Mouse (Mus musculus) limb, embryonic 13.5 days (tissue): ENCODE measurements around the gene Lrrk1. TPM values are rescaled to one million over a fixed set of nuclear protein-coding genes. Genes with fewer than 3 reads are reported as not detected.
A peak's percentile ranks its signal among the peaks of the same experiment; 100 is the strongest.

Experiments
- ATAC-seq: fragments of 200-750 bp; cut with Nextera tagmentation; 2 replicates; pipeline ENCODE4 v1.8.0; 2017; ENCODE audit warnings: low read depth, moderate number of reproducible peaks, moderate TSS enrichment; ENCODE audit not compliant: low FRiP score
- H3K27ac ChIP-seq: fragments of 300-500 bp; sonication (generic); 2 replicates; pipeline ENCODE4 v1.5.1; 2015; ENCODE audit warnings: inconsistent platforms, mild to moderate bottlenecking, moderate library complexity
- H3K27me3 ChIP-seq: fragments of 300-500 bp; sonication (generic); 2 replicates; pipeline ENCODE4 v1.6.1; 2015; ENCODE audit warnings: mild to moderate bottlenecking, inconsistent platforms
- H3K36me3 ChIP-seq: fragments of 300-500 bp; sonication (generic); 2 replicates; pipeline ENCODE4 v1.6.1; 2015; ENCODE audit warnings: inconsistent platforms, mild to moderate bottlenecking, moderate library complexity
- H3K4me1 ChIP-seq: fragments of 300-500 bp; sonication (generic); 2 replicates; pipeline ENCODE4 v1.6.1; 2015; ENCODE audit warnings: inconsistent platforms
- H3K4me2 ChIP-seq: fragments of 300-500 bp; sonication (generic); replicated peaks from 2 replicates; pipeline ENCODE4 v1.6.1; 2015; ENCODE audit warnings: inconsistent platforms, mild to moderate bottlenecking, moderate library complexity
- H3K4me3 ChIP-seq: fragments of 300-500 bp; sonication (generic); 2 replicates; pipeline ENCODE4 v1.5.1; 2015; ENCODE audit warnings: moderate library complexity, mild to moderate bottlenecking, inconsistent platforms
- H3K9ac ChIP-seq: fragments of 300-500 bp; sonication (generic); 2 replicates; pipeline ENCODE4 v1.6.1; 2015; ENCODE audit warnings: mild to moderate bottlenecking, inconsistent platforms
- H3K9me3 ChIP-seq: fragments of 300-500 bp; sonication (generic); 2 replicates; pipeline ENCODE4 v1.6.1; 2016; ENCODE audit warnings: inconsistent platforms
- WGBS: fragments of 180-500 bp; shearing (Covaris S2); methylation state at CpG from one replicate; pipeline ENCODE4 v1.1.7; 2015; 5-methylcytosine and 5-hydroxymethylcytosine counted together
- polyA plus RNA-seq: library from polyadenylated mRNA; unstranded; fragments of >200 nt; fragmentation: Nextera tagmentation; extraction: Ambion mirVana; gene quantifications from 2 replicates; pipeline ENCODE4 v1.2.1, GENCODE M21; 2015

Gene Lrrk1
- polyA plus RNA-seq, 1 experiment from 2014 or later, result 14.1 TPM

DNA sequence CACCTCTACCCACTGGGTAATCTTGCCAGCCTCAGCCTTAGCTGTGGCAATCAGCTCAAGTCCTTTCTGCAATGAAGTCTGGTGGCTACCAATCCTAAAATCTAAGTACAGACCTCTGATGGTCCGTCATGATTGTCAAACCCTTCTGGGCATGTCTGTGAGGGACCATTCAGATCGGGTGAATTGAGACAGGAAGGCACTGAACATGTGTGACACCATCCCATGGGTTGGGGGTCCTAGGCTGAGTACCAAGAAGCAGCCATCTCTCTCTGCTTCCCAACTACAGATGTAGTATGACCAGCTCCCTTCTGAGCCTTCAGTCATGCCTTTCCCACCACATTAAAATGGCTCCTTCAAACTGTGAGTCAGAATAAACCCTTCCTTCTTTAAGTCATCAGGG lies 80.4 kb downstream of the Lrrk1 start:
- Histone ChIP-seq H3K27ac (no peak overlapping the region), H3K36me3 (peaks cover 28% of the 10 kb centered on the region), H3K4me2 (no peak overlapping the region), H3K4me3 (no peak overlapping the region), H3K4me1 (peaks cover 17% of the 10 kb centered on the region), H3K9ac (no peak overlapping the region), H3K27me3 (no peaks in the 10 kb centered on the region), H3K9me3 (no peaks in the 10 kb centered on the region)
- whole genome bisulfite sequencing, result 74% methylated on average over 2 of the region's 2 CpGs
- no peak for ATAC-seq

GRCm38 (mm10) chr7:66305714-66306198 lies 82.4 kb downstream of the Lrrk1 start:
- H3K4me3 ChIP-seq, result no peak overlapping the region
- no peaks in the 10 kb centered on the region for H3K9me3 ChIP-seq
- peaks cover 9% of the 10 kb centered on the region for H3K4me1 ChIP-seq
- H3K27me3 ChIP-seq, result no peaks in the 10 kb centered on the region
- H3K9ac ChIP-seq, result no peak overlapping the region
- H3K4me2 ChIP-seq, result no peak overlapping the region
- no peak for ATAC-seq
- WGBS, result 89% methylated on average over 16 of the region's 16 CpGs
- H3K36me3 ChIP-seq, result peaks cover 28% of the 10 kb centered on the region
- H3K27ac ChIP-seq, result no peak overlapping the region; the same call in 1 of the 2 replicates

- H3K9ac ChIP-seq, result no peak overlapping the region
- ATAC-seq, result no peak
These were observed 83.0 kb downstream of the Lrrk1 start for GRCm38 (mm10) chr7:66304993-66305713.

GRCm38 (mm10) chr7:66303922-66304660 lies 84.1 kb downstream of the Lrrk1 start:
- WGBS, result 87% methylated on average over 14 of the region's 14 CpGs
- Histone ChIP-seq H3K27me3 (no peaks in the 10 kb centered on the region), H3K9ac (no peak overlapping the region), H3K27ac (no peak overlapping the region), H3K4me1 (peaks cover 7% of the 10 kb centered on the region), H3K36me3 (peaks cover 28% of the 10 kb centered on the region), H3K4me3 (no peak overlapping the region), H3K4me2 (no peak overlapping the region), H3K9me3 (no peaks in the 10 kb centered on the region)
- ATAC-seq, result no peak

More at GRCm38 (mm10) chr7:66304993-66305713, 83.0 kb downstream of the Lrrk1 start:
- Histone ChIP-seq H3K27me3 (no peaks in the 10 kb centered on the region), H3K27ac (no peak overlapping the region; the same call in 1 of the 2 replicates), H3K4me1 (peaks cover 7% of the 10 kb centered on the region), H3K4me3 (no peak overlapping the region), H3K9me3 (no peaks in the 10 kb centered on the region), H3K36me3 (peaks cover 28% of the 10 kb centered on the region), H3K4me2 (no peak overlapping the region)
- 80% methylated on average over 8 of the region's 8 CpGs for WGBS

GRCm38 (mm10) chr7:66301486-66301885 lies 86.7 kb downstream of the Lrrk1 start:
- peaks cover 12% of the 10 kb centered on the region; the same call in 1 of the 2 replicates for H3K4me1 ChIP-seq
- H3K4me3 ChIP-seq, result no peak overlapping the region
- no peak overlapping the region for H3K4me2 ChIP-seq
- no peak for ATAC-seq
- H3K27me3 ChIP-seq, result no peaks in the 10 kb centered on the region
- H3K9ac ChIP-seq, result no peak overlapping the region
- H3K27ac ChIP-seq, result no peak overlapping the region
- no peaks in the 10 kb centered on the region for H3K9me3 ChIP-seq
- H3K36me3 ChIP-seq, result peaks cover 23% of the 10 kb centered on the region
- WGBS, result 79% methylated on average over 4 of the region's 4 CpGs

GRCm38 (mm10) chr7:66300680-66301079 lies 87.5 kb downstream of the Lrrk1 start:
- Histone ChIP-seq H3K9ac (no peak overlapping the region), H3K4me2 (no peak overlapping the region), H3K9me3 (no peaks in the 10 kb centered on the region), H3K4me1 (peaks cover 12% of the 10 kb centered on the region; the same call in 1 of the 2 replicates), H3K4me3 (no peak overlapping the region), H3K27ac (no peak overlapping the region), H3K36me3 (peaks cover 17% of the 10 kb centered on the region), H3K27me3 (no peaks in the 10 kb centered on the region)
- no peak; the same call in 1 of the 2 replicates for ATAC-seq
- 8% methylated on average over 5 of the region's 5 CpGs for WGBS

DNA sequence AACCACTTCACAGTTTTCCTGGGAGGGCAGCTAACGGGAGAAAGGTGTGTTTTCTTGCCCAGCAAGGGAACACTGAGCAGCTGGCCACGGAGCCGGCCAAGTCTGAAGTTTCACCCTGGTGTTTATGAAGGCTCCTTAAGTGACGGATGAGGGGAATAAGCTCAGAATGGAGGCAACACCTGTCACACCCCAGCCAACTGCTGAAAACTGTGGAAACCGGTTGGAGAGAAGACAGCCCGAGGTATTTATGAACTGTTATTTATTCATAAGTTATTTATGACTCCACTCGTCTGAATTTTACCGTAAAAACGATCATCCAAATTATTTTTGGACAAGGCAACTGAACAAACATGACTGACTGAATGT lies 90.5 kb downstream of the Lrrk1 start:
- WGBS, result 58% methylated on average over 9 of the region's 9 CpGs
- no peak overlapping the region for H3K9ac ChIP-seq
- no peak overlapping the region for H3K4me3 ChIP-seq
- no peak overlapping the region for H3K4me2 ChIP-seq
- no peak for ATAC-seq
- H3K36me3 ChIP-seq, result peaks cover 18% of the 10 kb centered on the region
- no peaks in the 10 kb centered on the region for H3K27me3 ChIP-seq
- 0 out of 2 replicates have a peak overlapping the region, but pooled peaks have one; percentile 10 for H3K27ac ChIP-seq
- peaks cover 12% of the 10 kb centered on the region for H3K4me1 ChIP-seq
- no peaks in the 10 kb centered on the region for H3K9me3 ChIP-seq

- Histone ChIP-seq H3K9ac (no peak overlapping the region), H3K4me2 (no peak overlapping the region), H3K36me3 (peaks cover 19% of the 10 kb centered on the region), H3K4me3 (no peak overlapping the region), H3K4me1 (peaks cover 13% of the 10 kb centered on the region), H3K27ac (0 out of 2 replicates have a peak overlapping the region, but pooled peaks have one; percentile 10), H3K27me3 (no peaks in the 10 kb centered on the region), H3K9me3 (no peaks in the 10 kb centered on the region)
- ATAC-seq, result no peak
- 66% methylated on average over 12 of the region's 12 CpGs for WGBS
These were observed 91.1 kb downstream of the Lrrk1 start for GRCm38 (mm10) chr7:66296921-66297655.

- no peak overlapping the region for H3K9ac ChIP-seq
- H3K4me1 ChIP-seq, result peaks cover 13% of the 10 kb centered on the region
- peaks cover 46% of the 10 kb centered on the region for H3K36me3 ChIP-seq
- WGBS, result 54% methylated on average over 19 of the region's 19 CpGs
- H3K27me3 ChIP-seq, result no peaks in the 10 kb centered on the region
- no peak overlapping the region for H3K4me3 ChIP-seq
- no peak overlapping the region for H3K27ac ChIP-seq
- ATAC-seq, result no peak
- H3K9me3 ChIP-seq, result no peaks in the 10 kb centered on the region
- no peak overlapping the region for H3K4me2 ChIP-seq
These were observed 95.4 kb downstream of the Lrrk1 start for GRCm38 (mm10) chr7:66292552-66293376.

DNA sequence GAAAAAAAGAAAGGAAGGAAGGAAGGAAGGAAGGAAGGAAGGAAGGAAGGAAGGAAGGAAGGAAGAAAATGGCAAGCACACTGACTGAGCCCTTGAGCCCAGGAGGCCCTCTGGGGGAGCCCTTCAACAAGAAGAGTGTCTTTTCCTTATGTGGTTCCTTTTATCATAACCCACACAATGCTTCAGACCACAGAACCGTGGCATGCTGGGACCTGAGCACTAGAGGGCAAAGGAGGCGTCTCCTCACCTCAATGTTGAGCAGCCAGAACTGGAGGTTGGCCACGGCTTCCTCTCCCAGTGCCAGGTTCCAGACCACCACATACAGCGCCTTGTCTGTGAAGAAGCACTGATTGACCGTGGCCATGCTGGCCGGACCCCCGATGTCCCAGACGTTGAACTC lies 96.1 kb downstream of the Lrrk1 start:
- Histone ChIP-seq H3K27ac (no peak overlapping the region), H3K9me3 (no peaks in the 10 kb centered on the region), H3K4me1 (peaks cover 9% of the 10 kb centered on the region), H3K9ac (no peak overlapping the region), H3K27me3 (no peaks in the 10 kb centered on the region), H3K36me3 (peaks cover 50% of the 10 kb centered on the region), H3K4me2 (no peak overlapping the region), H3K4me3 (no peak overlapping the region)
- no peak for ATAC-seq
- 92% methylated on average over 8 of the region's 8 CpGs for WGBS

DNA sequence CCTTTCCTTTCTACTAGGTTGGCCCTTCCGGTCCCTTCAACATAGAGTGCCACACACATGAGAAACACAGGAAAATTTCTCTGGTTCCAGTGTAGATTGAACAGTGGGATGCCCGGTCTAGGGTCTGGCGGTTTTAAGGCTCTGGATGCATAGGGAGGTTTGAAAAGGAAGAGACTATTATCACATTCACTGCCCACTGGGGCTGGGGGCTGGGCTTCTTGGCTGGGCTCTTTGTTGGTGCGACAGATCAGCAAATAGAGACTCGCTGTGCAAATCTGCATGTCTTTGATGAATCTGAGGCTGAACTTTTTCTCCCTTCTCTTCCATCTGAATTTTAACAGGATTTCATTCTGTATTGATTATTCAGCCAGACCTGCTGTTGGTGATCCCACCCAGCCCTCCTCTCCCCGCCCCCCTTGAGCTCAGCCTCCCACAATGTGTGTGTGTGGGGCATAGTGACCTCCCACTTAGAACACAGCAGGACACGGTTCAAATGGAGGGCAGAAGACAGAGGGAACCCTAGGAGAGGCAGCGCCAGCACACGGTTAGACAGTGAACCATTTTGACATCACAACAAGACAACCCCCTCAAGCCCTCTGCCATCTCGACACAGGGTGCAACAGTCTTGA lies 105.1 kb downstream of the Lrrk1 start:
- H3K4me3 ChIP-seq, result no peak overlapping the region
- H3K27ac ChIP-seq, result no peak overlapping the region
- 0 out of 2 replicates have a peak, but pooled peaks cover 5% of the 10 kb centered on the region for H3K4me1 ChIP-seq
- H3K36me3 ChIP-seq, result peaks cover 35% of the 10 kb centered on the region
- no peak overlapping the region for H3K9ac ChIP-seq
- no peaks in the 10 kb centered on the region for H3K9me3 ChIP-seq
- H3K27me3 ChIP-seq, result no peaks in the 10 kb centered on the region
- H3K4me2 ChIP-seq, result no peak overlapping the region
- ATAC-seq, result no peak
- 35% methylated on average over 10 of the region's 10 CpGs for WGBS
